Mouse (Mus musculus) embryonic facial prominence, embryonic 10.5 days (tissue): ENCODE measurements around the gene Leng9. TPM values are rescaled to one million over a fixed set of nuclear protein-coding genes. Genes with fewer than 3 reads are reported as not detected.

Source experiments
- DNase-seq: peaks from one replicate; pipeline ENCODE4 v3.0.0-alpha.2; 2017; ENCODE audit warnings: low spot score
- H3K27ac ChIP-seq: fragments of 300-500 bp; sonication (generic); replicated peaks from 2 replicates; pipeline ENCODE4 v1.5.1; 2016; ENCODE audit warnings: mild to moderate bottlenecking
- H3K27me3 ChIP-seq: fragments of 300-500 bp; sonication (generic); replicated peaks from 2 replicates; pipeline ENCODE4 v1.6.1; 2016; ENCODE audit warnings: low read depth, mild to moderate bottlenecking; ENCODE audit not compliant: poor library complexity, severe bottlenecking
- H3K36me3 ChIP-seq: fragments of 300-500 bp; sonication (generic); replicated peaks from 2 replicates; pipeline ENCODE4 v1.6.1; 2016; ENCODE audit warnings: mild to moderate bottlenecking, moderate library complexity
- H3K4me1 ChIP-seq: fragments of 300-500 bp; sonication (generic); 2 replicates; pipeline ENCODE4 v1.6.1; 2016
- H3K4me3 ChIP-seq: fragments of 300-500 bp; sonication (generic); 2 replicates; pipeline ENCODE4 v1.5.1; 2016; ENCODE audit warnings: mild to moderate bottlenecking, moderate library complexity
- H3K9me3 ChIP-seq: fragments of 300-500 bp; sonication (generic); 2 replicates; pipeline ENCODE4 v1.6.1; 2016; ENCODE audit warnings: mild to moderate bottlenecking
- whole genome bisulfite sequencing: fragments of 180-500 bp; shearing (Covaris S2); methylation state at CpG from one replicate; pipeline ENCODE4 v1.1.7; 2016; 5-methylcytosine and 5-hydroxymethylcytosine counted together
- polyA plus RNA-seq: library from polyadenylated mRNA; unstranded; fragments of >200 nt; fragmentation: Nextera tagmentation; extraction: Ambion mirVana; gene quantifications from 2 replicates; pipeline ENCODE4 v1.2.1, GENCODE M21; 2016

The Leng9 gene
- polyA plus RNA-seq, 1 experiment from 2014 or later, result 1.7 TPM

GRCm38 (mm10) chr7:4141648-4142325 lies 8.4 kb downstream of the Leng9 start:
- Histone ChIP-seq H3K4me3 (no peak overlapping the region), H3K27me3 (no peaks in the 10 kb centered on the region), H3K9me3 (0 out of 2 replicates have a peak, but pooled peaks cover 3% of the 10 kb centered on the region), H3K36me3 (peaks cover 86% of the 10 kb centered on the region), H3K4me1 (peaks cover 11% of the 10 kb centered on the region), H3K27ac (no peak overlapping the region)
- 91% methylated on average over 6 of the region's 6 CpGs for WGBS
- DNase-seq, result no peak

DNA sequence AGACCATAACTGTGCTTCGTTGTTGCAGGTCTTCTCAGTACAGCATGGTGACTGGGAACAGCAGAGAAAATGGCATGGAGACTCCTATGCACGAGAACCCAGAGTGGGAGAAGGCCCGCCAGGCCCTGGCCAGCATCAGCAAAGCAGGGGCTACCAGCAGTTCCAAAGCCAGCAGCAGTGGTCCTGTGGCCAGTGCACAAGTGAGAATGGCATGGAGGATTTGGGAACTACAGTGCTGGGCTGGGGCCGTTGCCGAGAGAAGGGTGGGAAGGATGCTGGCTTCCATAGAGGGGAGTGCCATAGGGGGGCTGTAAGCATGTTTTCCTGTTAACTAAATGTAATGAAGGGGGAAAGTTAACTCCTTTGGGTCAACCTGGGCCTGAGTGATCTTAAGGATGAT lies 10.8 kb downstream of the Leng9 start:
- 0 out of 2 replicates have a peak, but pooled peaks cover 3% of the 10 kb centered on the region for H3K9me3 ChIP-seq
- H3K36me3 ChIP-seq, result peaks cover 62% of the 10 kb centered on the region
- no peaks in the 10 kb centered on the region for H3K27me3 ChIP-seq
- no peak overlapping the region for H3K4me3 ChIP-seq
- H3K27ac ChIP-seq, result no peak overlapping the region
- peaks cover 11% of the 10 kb centered on the region for H3K4me1 ChIP-seq
- peak; percentile 2 for DNase-seq
- 93% methylated on average over 5 of the region's 5 CpGs for WGBS

GRCm38 (mm10) chr7:4138671-4139070 lies 11.5 kb downstream of the Leng9 start:
- Histone ChIP-seq H3K9me3 (0 out of 2 replicates have a peak, but pooled peaks cover 3% of the 10 kb centered on the region), H3K4me1 (peaks cover 11% of the 10 kb centered on the region), H3K36me3 (peaks cover 55% of the 10 kb centered on the region), H3K27ac (no peak overlapping the region), H3K4me3 (peak overlapping the region; percentile 86; the same call in 1 of the 2 replicates), H3K27me3 (no peaks in the 10 kb centered on the region)
- peak; percentile 4 for DNase-seq
- WGBS, result 92% methylated on average over 7 of the region's 7 CpGs

DNA sequence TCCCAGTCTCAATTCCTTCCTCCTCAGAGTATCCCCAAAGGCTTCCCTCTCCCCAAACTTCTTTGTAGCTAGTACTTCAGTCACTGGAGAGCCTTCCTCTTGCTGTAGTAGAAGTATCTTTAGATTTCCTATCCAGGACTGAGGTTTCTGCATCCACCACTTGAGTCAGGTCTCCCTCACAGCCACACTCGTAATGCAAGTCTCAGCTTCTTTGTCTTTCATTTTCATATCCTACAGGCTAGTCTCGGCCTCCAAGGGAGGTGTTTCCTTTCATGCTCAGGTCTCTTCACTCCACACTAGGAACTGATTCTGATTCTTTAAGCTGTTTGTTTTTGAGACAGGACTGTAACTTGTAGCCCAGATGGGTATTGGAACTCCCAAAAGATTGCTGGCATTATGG lies 12.0 kb downstream of the Leng9 start:
- Histone ChIP-seq H3K27ac (no peak overlapping the region), H3K4me3 (peak overlapping the region; percentile 86)
- peak; percentile 2 for DNase-seq

DNA sequence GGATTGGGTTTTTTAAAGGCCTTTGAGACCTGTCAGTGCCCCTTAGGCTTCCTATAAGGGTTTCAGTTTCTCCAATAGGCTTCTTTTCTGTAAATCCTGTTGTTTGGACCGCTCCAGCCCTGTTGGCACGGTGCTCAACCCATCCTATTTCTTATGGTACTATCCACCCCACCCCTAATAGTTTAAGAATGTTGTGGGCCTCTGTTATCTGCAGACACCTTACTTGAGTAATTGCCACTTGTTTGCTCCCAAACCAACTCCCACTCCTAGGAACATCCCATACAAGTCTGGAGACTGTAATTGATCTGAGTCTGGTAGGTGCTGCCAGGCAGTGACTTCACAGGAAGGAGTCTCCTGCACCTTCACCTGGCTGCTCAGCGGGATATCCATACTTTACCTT lies 12.4 kb downstream of the Leng9 start:
- H3K27ac ChIP-seq, result peak overlapping the region; percentile 95
- no peaks in the 10 kb centered on the region for H3K27me3 ChIP-seq
- WGBS, result 54% methylated on average over 3 of the region's 3 CpGs
- peaks cover 49% of the 10 kb centered on the region for H3K36me3 ChIP-seq
- peak overlapping the region; percentile 86 for H3K4me3 ChIP-seq
- DNase-seq, result no peak
- H3K9me3 ChIP-seq, result 0 out of 2 replicates have a peak, but pooled peaks cover 3% of the 10 kb centered on the region
- peaks cover 11% of the 10 kb centered on the region for H3K4me1 ChIP-seq

More for the DNA sequence above, 12.0 kb downstream of the Leng9 start:
- Histone ChIP-seq H3K27me3 (no peaks in the 10 kb centered on the region), H3K4me1 (peaks cover 11% of the 10 kb centered on the region), H3K9me3 (0 out of 2 replicates have a peak, but pooled peaks cover 3% of the 10 kb centered on the region), H3K36me3 (peaks cover 50% of the 10 kb centered on the region)
- WGBS, result 87% methylated on average over 2 of the region's 2 CpGs

DNA sequence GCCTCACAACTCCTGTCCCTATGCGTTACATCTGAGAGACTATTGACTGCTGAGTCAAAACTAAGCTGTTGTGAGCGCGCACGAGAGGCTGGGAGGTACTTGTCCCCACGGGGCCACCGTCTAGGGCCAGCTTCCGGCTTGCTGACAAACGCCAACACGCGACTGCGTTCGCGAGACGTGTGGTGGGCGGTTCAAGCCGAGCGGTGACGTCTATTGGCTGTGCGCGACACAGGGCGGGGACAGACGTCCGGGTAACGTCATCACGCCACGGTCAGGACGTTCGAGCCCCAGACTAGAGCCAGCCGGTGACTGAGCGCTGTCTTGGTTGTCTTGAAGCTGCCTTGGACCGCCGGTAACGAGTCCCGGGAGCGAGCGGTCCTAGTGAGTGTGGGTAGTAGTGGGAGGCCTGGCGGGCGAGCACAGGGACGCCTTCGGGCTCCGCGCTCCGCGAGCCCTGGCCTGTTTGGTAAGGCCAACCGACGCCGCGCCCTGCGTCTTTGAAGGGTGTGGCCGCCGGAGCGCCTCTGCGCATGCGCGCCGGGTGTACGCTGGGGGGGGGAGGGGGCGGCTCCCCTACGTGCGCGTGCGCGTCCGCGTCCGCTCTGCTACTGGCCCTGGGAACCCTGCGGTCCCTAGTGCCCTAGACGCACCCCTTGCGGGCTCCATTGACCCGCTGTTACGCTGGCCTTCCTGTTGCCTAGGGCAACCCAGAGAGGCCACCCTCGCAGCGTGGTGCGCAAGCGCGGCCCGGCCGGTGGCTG lies 13.2 kb downstream of the Leng9 start, which contains the start of gene Leng8:
Gene Leng8 (plus strand): TSS at position 269 of the 761 bp plus-strand sequence.
- Histone ChIP-seq H3K4me1 (peaks cover 11% of the 10 kb centered on the region), H3K27me3 (no peaks in the 10 kb centered on the region), H3K36me3 (peaks cover 41% of the 10 kb centered on the region), H3K9me3 (0 out of 2 replicates have a peak, but pooled peaks cover 3% of the 10 kb centered on the region), H3K4me3 (peak within 1 kb of the TSS; percentile 86), H3K27ac (peak within 1 kb of the TSS; percentile 95)
- peak; percentile 98 for DNase-seq
- under 1% methylated on average over 78 of the region's 78 CpGs for WGBS

DNA sequence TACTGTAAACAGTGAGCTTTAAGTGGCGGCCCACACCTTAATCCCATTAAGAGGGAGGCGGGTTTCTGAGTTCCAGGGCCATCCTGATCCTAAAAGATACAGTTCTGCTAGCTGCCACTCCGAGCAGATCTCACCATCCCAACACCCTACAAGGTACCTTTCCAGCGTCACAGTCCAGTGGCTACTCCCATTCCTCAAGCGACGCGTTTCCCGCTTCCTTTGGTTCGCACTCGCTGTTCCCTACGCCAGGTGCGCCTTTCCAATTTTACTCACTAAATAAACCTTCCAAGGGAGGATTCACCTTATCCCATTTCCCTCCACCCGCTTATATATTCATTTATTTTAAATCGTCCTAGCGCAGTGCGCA lies 13.8 kb downstream of the Leng9 start:
- Histone ChIP-seq H3K36me3 (peaks cover 35% of the 10 kb centered on the region), H3K27me3 (no peaks in the 10 kb centered on the region), H3K4me3 (peak overlapping the region; percentile 86), H3K27ac (peak overlapping the region; percentile 95), H3K4me1 (peaks cover 12% of the 10 kb centered on the region), H3K9me3 (0 out of 2 replicates have a peak, but pooled peaks cover 3% of the 10 kb centered on the region)
- WGBS, result under 1% methylated on average over 16 of the region's 16 CpGs
- DNase-seq, result no peak

- no peaks in the 10 kb centered on the region for H3K27me3 ChIP-seq
- no peak overlapping the region for H3K4me3 ChIP-seq
- no peak overlapping the region for H3K27ac ChIP-seq
- peaks cover 13% of the 10 kb centered on the region for H3K4me1 ChIP-seq
- DNase-seq, result no peak
- WGBS, result 90% methylated on average over 5 of the region's 5 CpGs
- H3K36me3 ChIP-seq, result peaks cover 21% of the 10 kb centered on the region
- 0 out of 2 replicates have a peak, but pooled peaks cover 3% of the 10 kb centered on the region for H3K9me3 ChIP-seq
Measured at GRCm38 (mm10) chr7:4134911-4135310, 15.3 kb downstream of the Leng9 start.

DNA sequence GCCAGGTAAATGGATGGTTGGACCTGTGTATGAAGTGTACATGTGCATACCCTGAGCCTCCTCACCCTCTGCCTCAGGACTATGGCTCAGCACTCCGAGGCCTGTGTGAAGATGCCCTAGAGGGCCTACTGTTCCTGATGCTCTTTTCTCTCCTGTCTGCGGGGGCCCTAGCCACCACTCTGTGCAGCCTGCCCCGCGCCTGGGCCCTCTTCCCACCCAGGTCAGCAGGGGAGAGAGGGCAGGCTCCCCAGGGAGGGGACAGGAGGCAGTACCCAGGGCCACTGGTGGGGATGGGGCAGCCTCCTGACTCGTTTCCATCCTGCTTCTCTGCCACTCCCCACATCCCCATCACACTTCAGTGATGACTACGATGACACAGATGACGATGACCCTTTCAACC lies 17.2 kb downstream of the Leng9 start:
- Histone ChIP-seq H3K36me3 (peaks cover 3% of the 10 kb centered on the region), H3K9me3 (0 out of 2 replicates have a peak, but pooled peaks cover 3% of the 10 kb centered on the region), H3K27ac (no peak overlapping the region), H3K4me1 (peaks cover 7% of the 10 kb centered on the region), H3K4me3 (no peak overlapping the region), H3K27me3 (no peaks in the 10 kb centered on the region)
- no peak for DNase-seq
- WGBS, result 86% methylated on average over 7 of the region's 7 CpGs

- Histone ChIP-seq H3K4me3 (no peak overlapping the region), H3K4me1 (peaks cover 2% of the 10 kb centered on the region; the same call in 1 of the 2 replicates), H3K27me3 (no peaks in the 10 kb centered on the region), H3K27ac (no peak overlapping the region), H3K9me3 (0 out of 2 replicates have a peak, but pooled peaks cover 3% of the 10 kb centered on the region), H3K36me3 (peaks cover 3% of the 10 kb centered on the region)
- 93% methylated on average over 3 of the region's 3 CpGs for WGBS
- no peak for DNase-seq
Measured at GRCm38 (mm10) chr7:4132581-4132980, 17.6 kb downstream of the Leng9 start.

DNA sequence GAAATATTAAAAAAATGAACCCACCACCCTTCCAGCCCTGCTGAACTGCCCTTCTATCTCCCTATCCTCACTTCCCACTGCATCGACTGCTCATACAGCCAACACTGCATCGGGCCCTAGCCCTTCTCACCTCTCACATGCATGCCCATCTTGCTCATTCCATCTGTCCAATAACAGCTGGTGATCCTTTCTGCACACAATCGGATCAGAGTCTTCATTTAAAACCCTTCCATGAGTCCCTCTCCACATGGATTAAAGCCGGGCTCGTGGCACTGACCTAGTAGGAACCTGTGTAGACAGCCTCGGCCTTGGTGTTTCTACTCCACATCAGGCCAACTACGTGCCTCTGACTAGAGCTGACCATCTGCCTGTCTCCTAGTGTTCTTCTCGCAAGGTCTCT lies 18.2 kb downstream of the Leng9 start:
- Histone ChIP-seq H3K9me3 (0 out of 2 replicates have a peak, but pooled peaks cover under 1% of the 10 kb centered on the region), H3K4me3 (no peak overlapping the region), H3K27ac (no peak overlapping the region), H3K27me3 (no peaks in the 10 kb centered on the region), H3K36me3 (peaks cover 3% of the 10 kb centered on the region), H3K4me1 (0 out of 2 replicates have a peak, but pooled peaks cover 2% of the 10 kb centered on the region)
- WGBS, result 88% methylated on average over 8 of the region's 8 CpGs
- DNase-seq, result no peak

GRCm38 (mm10) chr7:4130686-4131452 lies 19.3 kb downstream of the Leng9 start:
- Histone ChIP-seq H3K27ac (no peak overlapping the region), H3K4me3 (peak overlapping the region; percentile 16; the same call in 1 of the 2 replicates), H3K4me1 (0 out of 2 replicates have a peak, but pooled peaks cover 2% of the 10 kb centered on the region), H3K27me3 (no peaks in the 10 kb centered on the region), H3K36me3 (peaks cover 3% of the 10 kb centered on the region), H3K9me3 (no peaks in the 10 kb centered on the region)
- peak; percentile 83 for DNase-seq
- 47% methylated on average over 13 of the region's 13 CpGs for WGBS
